Mouse (Mus musculus) kidney, adult 11 months (tissue): ENCODE results near the gene Cpsf3.

ENCODE experiments used
- DNase-seq: peaks from one replicate; pipeline ENCODE4 v3.0.0; 2022

Gene Cpsf3

DNA sequence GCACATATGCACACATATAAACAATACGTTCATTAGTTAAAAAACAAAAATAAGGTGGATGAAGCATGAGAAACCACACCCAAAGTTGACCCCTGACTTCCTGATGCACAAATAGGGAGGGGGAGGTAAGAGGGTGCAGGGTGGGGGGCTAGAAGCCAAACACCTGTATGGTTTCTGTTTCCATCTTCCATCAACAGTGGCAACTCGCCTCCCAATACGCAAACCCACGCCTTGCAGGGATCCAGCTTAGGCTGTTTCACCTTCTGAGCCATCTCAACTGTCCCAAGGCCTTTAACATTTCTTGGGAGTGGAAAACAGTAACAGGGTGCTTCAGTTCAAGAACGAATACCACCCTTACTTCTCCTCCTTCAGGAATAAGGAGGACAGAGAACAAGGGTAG, 52.0 kb downstream of the Cpsf3 start:
- no peak for DNase-seq

DNA sequence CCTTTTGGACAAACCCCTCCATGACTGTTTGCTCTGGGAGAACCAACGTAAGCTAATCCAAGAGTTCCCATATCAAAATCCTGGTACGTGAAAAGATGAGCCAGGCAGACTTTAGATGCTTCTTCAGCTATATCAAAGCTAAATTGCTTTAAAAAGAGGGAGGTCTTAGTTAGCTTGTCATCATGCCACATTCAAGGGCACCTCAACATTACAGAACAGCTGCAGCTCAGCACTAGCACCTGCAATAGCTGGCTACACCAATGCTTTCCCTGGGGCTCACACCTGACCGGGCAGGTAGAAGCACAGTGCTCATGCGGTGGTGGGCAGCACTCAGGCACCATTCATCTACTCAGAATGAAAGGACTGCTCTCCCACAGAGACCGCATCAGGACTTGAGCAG, 55.5 kb downstream of the Cpsf3 start:
- DNase-seq = no peak

DNA sequence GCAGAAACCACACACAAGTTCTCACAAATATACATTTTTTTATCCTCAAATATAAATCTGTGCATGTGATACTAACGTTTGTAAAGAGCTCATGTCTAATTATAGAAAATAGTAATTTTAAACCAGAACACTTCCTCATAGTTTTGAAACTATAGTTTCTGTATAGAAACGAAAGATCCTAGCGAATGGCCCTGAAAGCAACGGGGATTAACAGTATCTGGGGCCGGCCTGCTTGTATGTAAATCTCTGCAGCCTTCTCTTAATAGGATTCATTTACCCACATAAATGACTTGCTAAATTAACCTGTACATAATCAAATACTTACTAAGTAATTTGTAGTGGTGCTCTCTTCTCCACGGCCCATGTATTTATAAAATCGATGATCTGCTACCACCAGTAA, 61.8 kb downstream of the Cpsf3 start:
- DNase-seq = no peak

DNA sequence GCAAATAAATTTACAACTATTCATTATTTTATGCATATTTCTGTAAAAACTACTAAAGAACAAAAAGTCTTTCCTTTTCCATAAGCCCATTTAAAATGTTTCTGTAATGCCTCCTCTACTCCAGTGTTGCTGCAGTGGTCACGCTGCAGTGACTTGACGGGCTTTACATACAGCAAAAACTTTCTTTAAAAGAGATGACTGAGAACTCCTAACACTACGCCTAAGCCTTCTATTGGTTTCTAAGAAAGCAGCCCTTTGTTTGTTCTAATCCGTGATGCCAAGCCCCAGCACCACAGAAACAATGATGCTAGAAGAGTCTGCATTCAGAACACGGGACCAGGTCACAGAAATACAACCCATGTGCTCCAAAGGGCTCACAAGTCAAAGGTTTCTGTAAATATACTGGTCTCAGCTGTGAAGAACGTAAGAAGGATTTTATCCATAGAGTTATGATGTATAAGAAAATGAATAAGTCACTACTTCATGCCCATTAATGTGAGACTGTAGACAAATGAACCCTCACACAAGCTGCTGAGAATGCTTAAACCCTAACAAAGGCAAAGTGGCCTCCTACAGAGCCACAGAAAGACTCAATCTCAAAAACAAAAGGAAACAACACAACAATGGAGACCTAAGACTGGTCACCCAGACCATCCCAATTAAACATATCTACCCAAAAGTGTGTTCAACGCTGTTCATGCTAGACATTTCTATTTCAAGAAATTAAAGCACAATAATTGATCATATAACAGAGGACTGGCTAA, 65.1 kb downstream of the Cpsf3 start:
- no peak for DNase-seq

DNA sequence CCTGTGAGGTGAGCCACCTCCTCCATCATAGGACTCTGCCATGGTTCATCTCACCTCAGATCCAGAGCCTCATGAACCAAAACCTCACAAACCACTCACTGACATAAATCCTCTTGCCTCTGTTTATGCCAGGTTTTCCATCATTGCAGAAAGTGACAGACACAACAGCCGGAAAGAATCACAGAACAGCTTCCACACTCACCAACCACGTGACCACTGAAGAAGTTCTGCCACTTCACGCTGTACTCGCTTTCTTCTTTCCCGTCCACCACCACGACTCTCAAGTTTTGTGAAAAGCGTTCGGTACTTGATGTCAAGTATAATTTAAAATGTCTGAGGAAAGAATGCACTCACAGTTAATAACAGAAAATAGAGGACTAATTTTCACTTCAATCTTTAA, 68.5 kb downstream of the Cpsf3 start:
- DNase-seq = no peak

DNA sequence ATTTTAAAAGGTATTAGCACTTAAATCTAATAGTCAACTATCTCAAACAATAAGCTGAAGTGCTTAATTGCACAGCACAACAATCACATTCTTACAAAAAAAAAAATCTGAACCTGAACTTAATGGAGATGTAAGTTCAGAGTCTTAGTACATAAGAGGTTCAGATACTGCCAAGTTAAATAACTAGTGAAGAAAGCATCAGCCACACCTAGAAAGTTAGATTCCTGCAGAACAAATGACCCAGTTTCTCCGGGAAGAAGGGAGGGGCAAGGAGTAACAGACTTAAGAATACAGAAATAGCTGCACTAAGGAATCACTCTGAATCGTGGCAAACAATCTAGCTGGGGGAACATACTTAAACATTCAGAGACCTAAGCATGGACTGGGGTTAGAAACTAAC, 77.5 kb downstream of the Cpsf3 start:
- no peak for DNase-seq

DNA sequence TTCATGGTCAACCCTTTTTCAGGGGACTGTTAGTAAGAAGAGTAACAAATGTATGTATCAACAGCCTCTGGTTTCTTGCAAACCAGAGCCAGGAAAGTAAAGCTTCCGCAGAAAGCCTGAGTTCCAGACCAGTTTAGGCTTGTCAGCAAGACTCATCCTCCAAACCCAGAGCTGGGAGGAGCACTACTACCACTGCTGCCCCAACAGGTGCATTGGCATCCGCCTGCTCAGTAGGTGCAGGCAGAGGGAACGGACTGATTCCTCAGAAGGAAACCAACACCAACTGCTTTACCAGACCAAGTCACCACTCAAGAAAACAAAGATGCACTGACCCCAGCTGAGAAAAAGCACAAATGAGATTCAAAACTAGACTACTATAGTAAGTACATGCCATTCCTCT, 78.0 kb downstream of the Cpsf3 start:
- no peak for DNase-seq
